Mouse (Mus musculus) ES-E14 (cell line): ENCODE results near the gene Pet2. TPM values are rescaled to one million over a fixed set of nuclear protein-coding genes. Genes with fewer than 3 reads are reported as not detected.

Experiments
- DNase-seq: peaks from one replicate; pipeline ENCODE4 v3.0.0-alpha.2; 2013; ENCODE audit warnings: low read depth, low spot score
- H3K27ac ChIP-seq: 2 replicates; pipeline ENCODE4 v1.5.1; 2012; ENCODE audit warnings: low read depth, mild to moderate bottlenecking, low read length, moderate library complexity, mixed read lengths; ENCODE audit not compliant: poor library complexity, insufficient read depth, severe bottlenecking
- H3K36me3 ChIP-seq: 2 replicates; pipeline ENCODE4 v1.6.1; 2012; ENCODE audit warnings: mild to moderate bottlenecking, low read length, moderate library complexity, mixed read lengths; ENCODE audit not compliant: control insufficient read depth, poor library complexity, insufficient read depth, severe bottlenecking
- H3K4me1 ChIP-seq, 2 experiments: fragments of 150-350 bp in 1 of 2; sonication (generic) in 1 of 2; 2 replicates each; pipeline ENCODE4 v1.6.1; 2012; ENCODE audit warnings: low read length in 2 of 2, mild to moderate bottlenecking in 1 of 2, mixed read lengths in 1 of 2; ENCODE audit not compliant: control insufficient read depth in 2 of 2, insufficient read depth in 2 of 2, poor library complexity in 1 of 2
- H3K4me3 ChIP-seq, 2 experiments: fragments of 150-350 bp in 1 of 2; sonication (generic) in 1 of 2; 2 replicates each; pipeline ENCODE4 v1.5.1; 2012; ENCODE audit warnings: low read length in 2 of 2, low read depth in 1 of 2, mild to moderate bottlenecking in 1 of 2, mixed read lengths in 1 of 2; ENCODE audit not compliant: insufficient read depth in 1 of 2, poor library complexity in 1 of 2, severe bottlenecking in 1 of 2
- H3K9ac ChIP-seq: 2 replicates; pipeline ENCODE4 v1.6.1; 2012; ENCODE audit warnings: low read depth, mild to moderate bottlenecking, low read length, mixed read lengths; ENCODE audit not compliant: poor library complexity, insufficient read depth, severe bottlenecking
- H3K9me3 ChIP-seq: fragments of 150-350 bp; sonication (generic); 2 replicates; pipeline ENCODE4 v1.6.1; 2012; ENCODE audit warnings: low read depth, mild to moderate bottlenecking, low read length; ENCODE audit not compliant: control insufficient read depth, insufficient read depth
- CHD2 ChIP-seq: IDR thresholded peaks from 2 replicates; pipeline ENCODE4 v1.6.1; 2014; ENCODE audit warnings: mild to moderate bottlenecking, low read depth, low read length, inconsistent platforms
- HCFC1 ChIP-seq: IDR thresholded peaks from 2 replicates; pipeline ENCODE4 v1.6.1; 2012; ENCODE audit warnings: low read length, inconsistent platforms, borderline replicate concordance; ENCODE audit not compliant: insufficient read depth
- MAFK ChIP-seq: IDR thresholded peaks from 2 replicates; pipeline ENCODE4 v1.6.1; 2014; ENCODE audit warnings: mild to moderate bottlenecking, low read depth, low read length, inconsistent platforms; ENCODE audit not compliant: insufficient read depth
- ZC3H11A ChIP-seq: IDR thresholded peaks from 2 replicates; pipeline ENCODE4 v1.6.1; 2012; ENCODE audit warnings: low read depth, mild to moderate bottlenecking, inconsistent platforms, low read length, borderline replicate concordance
- ZNF384 ChIP-seq: IDR thresholded peaks from 2 replicates; pipeline ENCODE4 v1.6.1; 2012; ENCODE audit warnings: low read depth, low read length, inconsistent platforms
- in situ Hi-C, 2 experiments: fragments of 600-800 bp; cut with MboI; formaldehyde crosslinking; loops; one replicate each; pipeline ENCODE4 v1.15.1; 2025; ENCODE audit warnings: low sequenced_read_pairs in 2 of 2, inconsistent platforms in 1 of 2; ENCODE audit not compliant: unreplicated experiment in 2 of 2
- total RNA-seq: library from RNA; depleted of rRNA; stranded (reverse); fragments of 300-350 nt; gene quantifications from 2 replicates; pipeline ENCODE4 v1.2.3, GENCODE M21; 2012; rRNA removed

Pet2 gene
- 0.09 TPM in 1 of 2 replicates, not detected in the other for total RNA-seq

GRCm38 (mm10) chrX:89409589-89409988 lies at the start of gene Pet2:
TSS of gene Pet2 (minus strand) at chrX:89409689.
- in situ Hi-C loops, result no loop called here
- no peak for DNase-seq
- Histone ChIP-seq H3K4me1 (no peaks in the 10 kb centered on the region), H3K27ac (no peak within 1 kb of the TSS), H3K9ac (no peak within 1 kb of the TSS), H3K9me3 (no peaks in the 10 kb centered on the region), H3K4me3 (no peak within 1 kb of the TSS), H3K36me3 (no peaks in the 10 kb centered on the region)
- no peak for TF ChIP-seq ZC3H11A
- TF ChIP-seq MAFK, result no peak
- no peak for TF ChIP-seq CHD2
- TF ChIP-seq ZNF384, result no peak
- no peak for TF ChIP-seq HCFC1
